Mouse (Mus musculus) liver, embryonic 14.5 days (tissue): ENCODE measurements at regions not wholly inside any gene's neighbourhood (a gene's known extent, or its start where the extent isn't known, plus 50 kb on each side); places are given as distances from the start of the nearest gene placed in this dataset.

Experiments
- ATAC-seq: fragments of 200-750 bp; cut with Nextera tagmentation; 2 replicates; pipeline ENCODE4 v1.8.0; 2017; ENCODE audit warnings: moderate number of reproducible peaks, mild to moderate bottlenecking, moderate library complexity; ENCODE audit not compliant: insufficient read depth
- DNase-seq, 3 experiments: peaks; one replicate each; pipeline ENCODE4 v3.0.0-alpha.2; 2012 to 2013; ENCODE audit warnings: low read depth in 3 of 3, low spot score in 3 of 3
- H3K27ac ChIP-seq: fragments of 300-500 bp; sonication (generic); 2 replicates; pipeline ENCODE4 v1.5.1; 2014; ENCODE audit warnings: moderate library complexity, mild to moderate bottlenecking, control low read depth, inconsistent platforms
- H3K27me3 ChIP-seq: fragments of 300-500 bp; sonication (generic); 2 replicates; pipeline ENCODE4 v1.6.1; 2014; ENCODE audit warnings: mild to moderate bottlenecking, low read length, moderate library complexity; ENCODE audit not compliant: control insufficient read depth, insufficient read depth
- H3K36me3 ChIP-seq: fragments of 300-500 bp; sonication (generic); replicated peaks from 2 replicates; pipeline ENCODE4 v1.6.1; 2014; ENCODE audit warnings: low read depth; ENCODE audit not compliant: control insufficient read depth, insufficient read depth
- H3K4me1 ChIP-seq, 2 experiments: fragments of 200-500 bp in 1 of 2; fragments of 300-500 bp in 1 of 2; sonication (generic) in 1 of 2; replicated peaks; 2 replicates each; pipeline ENCODE4 v1.6.1; 2012 to 2014; ENCODE audit warnings: antibody characterized with exemption in 1 of 2, inconsistent platforms in 1 of 2, low read length in 1 of 2; ENCODE audit not compliant: control insufficient read depth in 2 of 2, insufficient read depth in 2 of 2
- H3K4me2 ChIP-seq: fragments of 300-500 bp; sonication (generic); 2 replicates; pipeline ENCODE4 v1.6.1; 2014; ENCODE audit warnings: low read depth, mild to moderate bottlenecking, control low read depth, moderate library complexity
- H3K4me3 ChIP-seq, 2 experiments: fragments of 200-500 bp in 1 of 2; fragments of 300-500 bp in 1 of 2; sonication (generic) in 1 of 2; 2 replicates each; pipeline ENCODE4 v1.5.1; 2012 to 2014; ENCODE audit warnings: low read depth in 2 of 2, low read length in 2 of 2, mild to moderate bottlenecking in 2 of 2, control low read depth in 1 of 2, inconsistent platforms in 1 of 2, moderate library complexity in 1 of 2; ENCODE audit not compliant: insufficient read depth in 1 of 2
- H3K9ac ChIP-seq: fragments of 300-500 bp; sonication (generic); replicated peaks from 2 replicates; pipeline ENCODE4 v1.6.1; 2014; ENCODE audit warnings: mild to moderate bottlenecking, control low read depth, moderate library complexity
- H3K9me3 ChIP-seq: fragments of 300-500 bp; sonication (generic); 2 replicates; pipeline ENCODE4 v1.6.1; 2016; ENCODE audit warnings: low read length, mixed read lengths; ENCODE audit not compliant: control insufficient read depth
- CTCF ChIP-seq: IDR thresholded peaks from 2 replicates; pipeline ENCODE4 v1.5.1; 2016; ENCODE audit warnings: antibody characterized with exemption, low read depth, control low read depth
- EP300 ChIP-seq: IDR thresholded peaks from 2 replicates; pipeline ENCODE4 v1.6.1; 2016; ENCODE audit warnings: antibody characterized with exemption, low read depth
- whole genome bisulfite sequencing: fragments of 180-500 bp; shearing (Covaris S2); extraction: QIAGEN DNeasy Blood & Tissue Kit; methylation state at CpG from one replicate; pipeline ENCODE4 v1.1.7; 2014; ENCODE audit not compliant: insufficient replicate concordance; 5-methylcytosine and 5-hydroxymethylcytosine counted together

DNA sequence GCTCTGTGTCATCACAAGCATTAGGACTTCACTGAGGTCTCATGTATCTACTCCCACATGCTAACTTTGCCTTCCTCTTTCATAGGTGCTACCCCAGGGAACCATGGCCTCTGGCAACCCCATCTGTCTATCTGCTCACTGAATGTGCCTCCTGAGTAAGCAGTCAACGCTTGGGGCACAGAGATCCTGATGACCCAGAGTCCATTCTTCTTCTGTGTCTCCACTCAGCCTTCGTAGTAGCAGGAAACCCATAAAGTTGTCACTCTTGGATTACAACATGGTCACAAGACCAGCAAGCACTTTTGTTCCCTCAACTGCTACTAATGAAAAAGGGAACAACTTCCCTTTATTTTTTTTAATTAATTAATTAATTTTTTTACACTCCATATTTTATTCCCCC, 296.2 kb downstream of the Cd47 start:
- Histone ChIP-seq H3K9me3 (no peaks in the 10 kb centered on the region), H3K4me2 (peak overlapping the region; percentile 32; the same call in 1 of the 2 replicates), H3K36me3 (no peaks in the 10 kb centered on the region), H3K27me3 (no peaks in the 10 kb centered on the region), H3K9ac (no peak overlapping the region), H3K4me3 (no peak overlapping the region), H3K27ac (no peak overlapping the region), H3K4me1 (peaks cover 9 to 14% of the 10 kb centered on the region in 2 experiments)
- 27% methylated on average over 2 of the region's 2 CpGs for WGBS
- ATAC-seq = peak; percentile 26; the same call in 1 of the 2 replicates
- TF ChIP-seq CTCF (no peak), EP300 (no peak)
- DNase-seq = no peak

GRCm38 (mm10) chr16:50103340-50103739, 303.0 kb downstream of the Cd47 start:
- no peak for TF ChIP-seq EP300
- no peak for TF ChIP-seq CTCF
- H3K36me3 ChIP-seq = no peaks in the 10 kb centered on the region
- 59% methylated on average over 7 of the region's 7 CpGs for WGBS
- H3K4me3 ChIP-seq = no peak overlapping the region
- H3K9ac ChIP-seq = no peak overlapping the region
- H3K9me3 ChIP-seq = no peaks in the 10 kb centered on the region
- H3K4me2 ChIP-seq = no peak overlapping the region
- H3K27ac ChIP-seq = no peak overlapping the region
- no peaks in the 10 kb centered on the region for H3K4me1 ChIP-seq
- no peak for ATAC-seq
- no peaks in the 10 kb centered on the region for H3K27me3 ChIP-seq
- DNase-seq = no peak

- H3K27me3 ChIP-seq = no peaks in the 10 kb centered on the region
Observed at GRCm38 (mm10) chr16:50118150-50118549, 314.0 kb downstream of the Bbx start.

GRCm38 (mm10) chr16:50122460-50122859, 309.7 kb downstream of the Bbx start:
- H3K9ac ChIP-seq = no peak overlapping the region
- DNase-seq (no peak), ATAC-seq (no peak)
- TF ChIP-seq EP300 (no peak), CTCF (no peak)
- H3K9me3 ChIP-seq = no peaks in the 10 kb centered on the region
- no peaks in the 10 kb centered on the region for H3K36me3 ChIP-seq
- H3K27me3 ChIP-seq = no peaks in the 10 kb centered on the region
- H3K4me2 ChIP-seq = no peak overlapping the region
- no peaks in the 10 kb centered on the region for H3K4me1 ChIP-seq
- H3K27ac ChIP-seq = no peak overlapping the region
- H3K4me3 ChIP-seq = no peak overlapping the region
- 46% methylated on average over 2 of the region's 2 CpGs for WGBS

More at GRCm38 (mm10) chr16:50118150-50118549, 314.0 kb downstream of the Bbx start:
- H3K4me2 ChIP-seq = no peak overlapping the region
- TF ChIP-seq EP300 (no peak), CTCF (peak; percentile 68)
- no peaks in the 10 kb centered on the region for H3K4me1 ChIP-seq
- no peak overlapping the region for H3K27ac ChIP-seq
- H3K9me3 ChIP-seq = no peaks in the 10 kb centered on the region
- no peaks in the 10 kb centered on the region for H3K36me3 ChIP-seq
- ATAC-seq (no peak), DNase-seq (no peak)
- 81% methylated on average over 7 of the region's 7 CpGs for WGBS
- H3K4me3 ChIP-seq = no peak overlapping the region
- no peak overlapping the region for H3K9ac ChIP-seq

- no peak overlapping the region for H3K4me2 ChIP-seq
- H3K36me3 ChIP-seq = no peaks in the 10 kb centered on the region
- no peak overlapping the region for H3K4me3 ChIP-seq
- WGBS = 65% methylated on average over 4 of the region's 4 CpGs
- H3K27me3 ChIP-seq = no peaks in the 10 kb centered on the region
- H3K27ac ChIP-seq = no peak overlapping the region
- TF ChIP-seq CTCF = no peak
- TF ChIP-seq EP300 = no peak
- ATAC-seq = no peak
- DNase-seq = no peak
- H3K9ac ChIP-seq = no peak overlapping the region
- H3K9me3 ChIP-seq = no peaks in the 10 kb centered on the region
- no peaks in the 10 kb centered on the region for H3K4me1 ChIP-seq
Observed at GRCm38 (mm10) chr16:50124646-50125045, 307.5 kb downstream of the Bbx start.

- DNase-seq = no peak
- no peak overlapping the region for H3K27ac ChIP-seq
- ATAC-seq = no peak
- no peak overlapping the region for H3K9ac ChIP-seq
- TF ChIP-seq CTCF (no peak), EP300 (no peak)
- 48% methylated on average over 5 of the region's 5 CpGs for WGBS
- no peaks in the 10 kb centered on the region for H3K27me3 ChIP-seq
- no peaks in the 10 kb centered on the region for H3K9me3 ChIP-seq
- no peak overlapping the region for H3K4me3 ChIP-seq
- H3K36me3 ChIP-seq = no peaks in the 10 kb centered on the region
- no peaks in the 10 kb centered on the region for H3K4me1 ChIP-seq
- H3K4me2 ChIP-seq = no peak overlapping the region
Observed at GRCm38 (mm10) chr16:50125564-50125963, 306.6 kb downstream of the Bbx start.
